Mouse (Mus musculus) C3H10T1/2 (cell line): ENCODE results near the gene Cldn3. TPM values are rescaled to one million over a fixed set of nuclear protein-coding genes. Genes with fewer than 3 reads are reported as not detected.

Source experiments
- polyA plus RNA-seq, 2 experiments: library from polyadenylated mRNA; unstranded; fragments of >200 nt; fragmentation: generic; extraction: Trizol; gene quantifications; one replicate each; pipeline ENCODE4 v1.2.1; 2012; ENCODE audit warnings: missing spikeins in 2 of 2

Cldn3 gene
- not detected for polyA plus RNA-seq

GRCm38 (mm10) chr5:134985633-134986297, at the start of gene Cldn3:
TSS of gene Cldn3 (plus strand) at chr5:134986214.

GRCm38 (mm10) chr5:134946857-134947255, 39.2 kb upstream of the Cldn3 start, which contains the start of gene Cldn4:
TSS of gene Cldn4 (minus strand) at chr5:134946934.

GRCm38 (mm10) chr5:135008671-135009589, 22.9 kb downstream of the Cldn3 start, which contains the start of gene Abhd11:
TSS of gene Abhd11 (plus strand) at chr5:135009152.

GRCm38 (mm10) chr5:135023344-135024173, 37.5 kb downstream of the Cldn3 start, which contains the start of gene Stx1a:
TSS of gene Stx1a (plus strand) at chr5:135023482.

Other genes starting within 250 kb of the Cldn3 start
- 10 to 100 TPM in 1 of 2 experiments, under 1 TPM in 1; 0.04 to 12.8 TPM for gene Eln, start 238.9 kb upstream of the Cldn3 start, polyA plus RNA-seq
- gene Tmem270, start 79.5 kb upstream of the Cldn3 start, polyA plus RNA-seq, result not detected
- gene Cldn13, start 70.7 kb upstream of the Cldn3 start, polyA plus RNA-seq, result not detected
- gene Mettl27, start 53.8 kb upstream of the Cldn3 start, polyA plus RNA-seq, result 10 to 100 TPM in 1 of 2 experiments, 1 to 10 TPM in 1; 4.0 to 32.3 TPM
- gene Cldn4, start 39.3 kb upstream of the Cldn3 start, polyA plus RNA-seq, result not detected
- gene Abhd11, start 22.9 kb downstream of the Cldn3 start, polyA plus RNA-seq, result 10 to 100 TPM; 30.4 to 30.8 TPM
- gene Stx1a, start 37.3 kb downstream of the Cldn3 start, polyA plus RNA-seq, result 1 to 10 TPM; 1.6 to 5.4 TPM
- 10 to 100 TPM; 23.6 to 34.4 TPM for gene Dnajc30, start 78.0 kb downstream of the Cldn3 start, polyA plus RNA-seq
- 10 to 100 TPM; 29.7 to 34.2 TPM for gene Bud23, start 78.7 kb downstream of the Cldn3 start, polyA plus RNA-seq
- 10 to 100 TPM in 1 of 2 experiments, 1 to 10 TPM in 1; 4.9 to 16.4 TPM for gene Vps37d, start 92.1 kb downstream of the Cldn3 start, polyA plus RNA-seq
- gene Mlxipl, start 103.7 kb downstream of the Cldn3 start, polyA plus RNA-seq, result not detected
- gene Tbl2, start 163.4 kb downstream of the Cldn3 start, polyA plus RNA-seq, result 10 to 100 TPM in 1 of 2 experiments, 1 to 10 TPM in 1; 6.8 to 10.3 TPM
- 10 to 100 TPM; 44.8 to 53.4 TPM for gene Bcl7b, start 182.1 kb downstream of the Cldn3 start, polyA plus RNA-seq
- 10 to 100 TPM in 1 of 2 experiments, 1 to 10 TPM in 1; 3.9 to 29.9 TPM for gene Baz1b, start 201.1 kb downstream of the Cldn3 start, polyA plus RNA-seq